Mouse (Mus musculus) B cell, adult 2 months (primary cell): ENCODE data around the gene Olfr506.
"Not testable (repeated sequence)": the region's sequence is repeated elsewhere in the genome, so short reads cannot be mapped to it uniquely, and the experiment has no call there.

Source experiments
- DNase-seq, 2 experiments: peaks; one replicate each; pipeline ENCODE4 v3.0.0; 2022

Gene Olfr506

GRCm38 (mm10) chr7:108610487-108610886 lies at the start of gene Olfr506:
TSS of gene Olfr506 (plus strand) at chr7:108610787.
- no peak for DNase-seq

- DNase-seq, result no peak
Measured at GRCm38 (mm10) chr7:108565693-108566092, 44.9 kb upstream of the Olfr506 start, which contains the start of gene Olfr504. TSS of gene Olfr504 (minus strand) at chr7:108565793.

- DNase-seq, result no peak
Measured at GRCm38 (mm10) chr7:108589797-108590196, 20.8 kb upstream of the Olfr506 start.

DNA sequence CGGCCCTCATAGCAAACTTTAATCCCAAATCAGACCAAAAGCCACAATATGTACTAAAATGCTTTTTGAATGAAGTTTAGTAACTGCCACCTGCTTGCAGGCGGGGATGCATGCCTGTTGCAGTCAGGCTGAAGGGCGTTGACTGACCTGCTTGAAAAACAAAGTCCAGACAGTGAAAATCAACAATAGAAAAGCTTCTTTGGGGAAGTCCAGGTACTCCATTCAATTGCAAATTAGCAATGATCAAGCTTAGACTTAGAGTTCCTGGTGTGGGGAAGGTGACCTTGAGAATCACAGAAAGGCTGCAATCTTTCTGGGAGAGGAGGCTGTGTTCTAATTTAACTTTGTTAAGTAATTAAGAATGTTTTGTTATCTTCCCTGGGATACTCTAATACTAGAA lies 8.7 kb upstream of the Olfr506 start:
- DNase-seq, result not testable (repeated sequence)

GRCm38 (mm10) chr7:108614110-108614509 lies 3.5 kb downstream of the Olfr506 start:
- no peak for DNase-seq

DNA sequence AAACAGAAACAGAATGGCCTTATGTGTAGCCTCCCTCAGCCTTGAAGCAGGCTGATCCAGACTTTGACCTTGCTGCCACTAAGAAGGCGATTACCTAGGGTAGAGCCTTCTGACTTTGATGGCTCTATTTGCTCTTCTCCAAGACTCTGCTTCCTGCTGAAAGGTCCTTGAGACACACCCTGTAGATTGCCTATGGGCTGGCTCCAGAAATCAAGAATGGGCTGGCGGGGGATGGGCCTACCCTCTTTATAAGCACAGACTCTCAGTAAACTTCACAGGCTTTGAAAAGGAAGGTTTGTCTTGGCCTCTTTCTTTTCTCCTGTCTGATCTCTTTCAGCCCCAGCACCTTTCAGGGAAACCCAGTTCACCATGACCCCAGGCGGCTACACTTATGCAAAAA lies 6.2 kb downstream of the Olfr506 start:
- not testable (repeated sequence) for DNase-seq

DNA sequence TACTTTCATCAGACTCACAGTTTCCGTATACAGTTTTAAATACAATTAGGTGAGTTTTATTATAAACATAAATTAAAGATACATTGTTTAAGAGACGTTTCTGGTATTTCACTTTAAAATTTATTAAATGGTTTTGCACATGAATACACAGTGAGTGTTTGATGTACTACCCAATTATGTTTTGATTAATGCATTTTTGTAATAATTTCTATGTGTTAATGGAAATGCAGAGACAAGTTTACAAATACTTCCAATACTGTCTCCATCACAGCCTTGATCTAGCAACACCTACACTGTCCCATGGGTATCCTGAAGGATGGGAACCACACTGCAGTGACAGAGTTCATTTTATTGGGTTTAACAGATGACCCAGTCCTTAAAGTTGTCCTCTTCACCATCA lies 10.9 kb downstream of the Olfr506 start, which contains the start of gene Olfr507:
TSS of gene Olfr507 (plus strand) at position 301 of the 400 bp plus-strand sequence.
- DNase-seq, result no peak

DNA sequence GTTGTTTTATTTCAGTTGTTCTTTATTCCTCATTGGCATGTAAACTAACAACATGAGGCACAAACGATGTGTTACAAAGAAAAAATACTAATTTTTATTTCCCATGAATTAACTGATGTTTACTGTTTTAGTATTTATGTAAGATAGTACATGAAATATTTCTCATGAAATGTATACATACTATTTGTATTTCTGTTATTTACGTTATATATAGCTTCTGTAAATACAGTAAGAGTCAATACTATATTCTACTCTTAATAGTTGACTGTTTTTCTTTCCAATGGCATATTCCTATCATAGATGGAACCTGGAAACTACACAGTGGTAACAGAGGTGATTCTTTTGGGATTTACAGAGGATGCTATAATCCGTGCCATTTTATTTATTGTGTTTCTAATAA lies 19.1 kb downstream of the Olfr506 start, which contains the start of gene Olfr508:
TSS of gene Olfr508 (plus strand) at position 301 of the 400 bp plus-strand sequence.
- DNase-seq, result no peak

DNA sequence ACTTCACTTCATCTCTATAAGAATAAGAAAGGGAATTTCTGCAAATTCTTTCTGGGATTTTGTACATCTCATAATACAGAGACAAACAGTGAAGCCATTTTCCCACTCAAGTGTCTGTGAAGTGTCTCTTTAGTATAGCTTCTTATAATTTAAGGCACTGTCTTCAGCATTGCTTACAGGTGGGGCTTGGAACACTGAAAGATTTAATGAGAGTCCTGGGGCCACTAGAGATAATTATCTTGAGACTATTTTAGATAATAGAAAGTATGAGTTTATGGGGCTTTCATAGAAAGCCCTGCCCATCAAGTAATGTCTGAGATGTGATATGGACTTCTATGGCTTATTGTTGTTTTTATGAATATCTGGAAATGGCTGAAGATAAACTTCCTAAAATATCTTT lies 41.2 kb downstream of the Olfr506 start, which contains the start of gene Olfr509:
TSS of gene Olfr509 (minus strand) at position 101 of the 400 bp plus-strand sequence.
- no peak for DNase-seq

DNA sequence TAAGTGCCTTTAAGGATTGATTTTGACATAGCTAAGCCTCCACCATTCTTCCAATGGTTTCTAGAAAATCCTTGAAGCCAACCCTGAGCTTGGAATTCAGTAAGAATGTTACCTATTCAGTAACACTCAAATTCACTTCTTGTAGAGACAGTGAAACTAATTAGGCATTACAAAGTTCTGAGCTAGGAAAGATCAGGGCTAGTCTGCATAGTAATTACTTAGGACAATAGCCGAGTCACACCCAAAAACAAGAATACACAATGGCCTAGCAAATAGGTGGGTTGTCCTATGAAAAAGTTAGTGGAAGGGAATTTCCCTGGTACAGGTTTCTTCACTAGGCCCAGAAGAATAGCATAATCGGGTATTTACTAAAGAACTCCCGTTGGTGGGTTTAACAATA lies 51.8 kb downstream of the Olfr506 start:
- DNase-seq, result no peak
